Mouse (Mus musculus) right cerebral cortex, postnatal 36 days (tissue): ENCODE measurements around the gene Dazap1.
"Not testable (repeated sequence)": the region's sequence is repeated elsewhere in the genome, so short reads cannot be mapped to it uniquely, and the experiment has no call there.

Experiments used
- DNase-seq, 2 experiments: peaks; one replicate each; pipeline ENCODE4 v3.0.0; 2022; ENCODE audit warnings: low spot score in 2 of 2, mixed read lengths in 1 of 2

Gene Dazap1

GRCm38 (mm10) chr10:80260642-80261584 lies at the start of gene Dazap1, which contains the start of gene Gamt:
Dazap1 (plus strand) TSS chr10:80261486.
Gamt (minus strand) TSS chr10:80261012.
- DNase-seq: peak; percentile 86 to 89

- DNase-seq: not testable (repeated sequence)
Observed at GRCm38 (mm10) chr10:80211547-80212103, 49.7 kb upstream of the Dazap1 start.

- DNase-seq: no peak
Observed at GRCm38 (mm10) chr10:80215048-80215772, 46.1 kb upstream of the Dazap1 start.

- DNase-seq: no peak
Observed at GRCm38 (mm10) chr10:80220676-80221075, 40.6 kb upstream of the Dazap1 start.

GRCm38 (mm10) chr10:80223137-80223536 lies 38.1 kb upstream of the Dazap1 start:
- DNase-seq: not testable (repeated sequence)

GRCm38 (mm10) chr10:80226071-80226415 lies 35.2 kb upstream of the Dazap1 start:
- no peak for DNase-seq

GRCm38 (mm10) chr10:80226416-80227165 lies 34.7 kb upstream of the Dazap1 start, which contains the start of gene Mum1:
Mum1 (plus strand) TSS chr10:80226434.
- peak; percentile 99 for DNase-seq

GRCm38 (mm10) chr10:80227166-80227539 lies 34.1 kb upstream of the Dazap1 start:
- DNase-seq: no peak

GRCm38 (mm10) chr10:80227877-80228775 lies 33.2 kb upstream of the Dazap1 start:
- no peak for DNase-seq

GRCm38 (mm10) chr10:80236145-80236825 lies 25.0 kb upstream of the Dazap1 start:
- DNase-seq: no peak

GRCm38 (mm10) chr10:80237020-80237419 lies 24.3 kb upstream of the Dazap1 start:
- no peak for DNase-seq

GRCm38 (mm10) chr10:80238306-80238705 lies 23.0 kb upstream of the Dazap1 start:
- no peak for DNase-seq

GRCm38 (mm10) chr10:80239791-80240190 lies 21.5 kb upstream of the Dazap1 start:
- DNase-seq: no peak

GRCm38 (mm10) chr10:80242088-80242487 lies 19.2 kb upstream of the Dazap1 start:
- DNase-seq: no peak

GRCm38 (mm10) chr10:80242607-80243006 lies 18.7 kb upstream of the Dazap1 start:
- no peak for DNase-seq

GRCm38 (mm10) chr10:80244791-80245399 lies 16.4 kb upstream of the Dazap1 start:
- DNase-seq: no peak

- DNase-seq: peak in 1 of 2 experiments; percentile 51
Observed at GRCm38 (mm10) chr10:80245600-80245999, 15.7 kb upstream of the Dazap1 start.

- DNase-seq: no peak
Observed at GRCm38 (mm10) chr10:80247849-80248248, 13.4 kb upstream of the Dazap1 start.

- DNase-seq: not testable (repeated sequence)
Observed at GRCm38 (mm10) chr10:80248437-80248836, 12.8 kb upstream of the Dazap1 start.
